ENCODE assay signal across 8 mouse cellular contexts in the genomic region with DNA sequence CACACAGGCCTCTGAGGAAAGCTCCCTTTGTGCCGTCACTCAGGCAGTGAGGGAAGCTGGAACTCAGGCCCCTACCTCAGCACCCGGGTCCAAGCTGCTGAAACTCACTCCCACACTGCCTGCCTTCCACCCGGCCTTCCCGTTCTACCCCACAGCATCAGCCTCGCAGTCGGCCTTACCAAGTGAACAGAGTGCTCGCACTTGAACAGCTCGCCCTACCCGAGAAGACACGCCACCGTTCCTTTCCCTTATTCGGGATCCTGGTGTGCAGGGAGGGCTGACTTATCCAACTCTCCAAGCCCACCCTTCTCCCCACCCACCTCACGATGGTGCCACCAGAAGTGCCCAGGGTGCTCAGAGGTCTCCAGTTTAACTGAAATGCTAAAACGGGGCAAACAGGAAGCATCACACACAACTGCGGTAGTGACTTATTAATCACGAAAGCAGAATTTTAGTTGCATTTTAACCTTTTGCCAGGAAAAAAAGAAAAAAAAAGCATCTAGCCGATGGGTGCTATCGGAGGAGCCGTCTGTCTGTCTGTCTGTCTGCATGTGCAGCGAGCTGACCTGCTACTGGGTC. TPM values are rescaled to one million over a fixed set of nuclear protein-coding genes. Genes with fewer than 3 reads are reported as not detected.
DNase-seq lines count a peak whose midpoint lies in the region; ATAC-seq and TF ChIP-seq lines count a peak whose summit lies in the region.
"Had no signal": no experiment of that assay in that cellular context is flagged by ENCODE, and none has a peak within 500 bp of the region (broad histone marks: within the 10 kb centered on the region; RNA-seq: fewer than 3 reads in every experiment).

No protein-coding gene starts in this region.

- H3K36me3 ChIP-seq in neural tube, embryonic 11.5 days (ENCODE audit: control insufficient read depth, insufficient read depth, low read length): no peaks in the 10 kb centered on the region
- H3K36me3 ChIP-seq in forebrain, postnatal 0 days (ENCODE audit: insufficient read depth): no peaks in the 10 kb centered on the region
- H3K36me3 ChIP-seq in midbrain, embryonic 10.5 days: peaks cover 3% of the 10 kb centered on the region; the same call in 1 of the 2 replicates

- 0 out of 2 replicates have a peak overlapping the region, but pooled peaks have one; percentile 5 for H3K4me2 ChIP-seq in neural tube, embryonic 11.5 days (ENCODE audit: low read depth)
- H3K4me2 ChIP-seq in forebrain, postnatal 0 days (ENCODE audit: low read depth): peak overlapping the region; percentile 20; the same call in 1 of the 2 replicates

- H3K9ac ChIP-seq in neural tube, embryonic 11.5 days (ENCODE audit: low read length): peak overlapping the region; percentile 42
- peak overlapping the region; percentile 25; the same call in 1 of the 2 replicates for H3K9ac ChIP-seq in forebrain, postnatal 0 days

- H3K27ac ChIP-seq in neural tube, embryonic 11.5 days (ENCODE audit: low read depth, low read length): no peak overlapping the region
- no peak overlapping the region for H3K27ac ChIP-seq in forebrain, postnatal 0 days (ENCODE audit: low read depth, low read length)
- H3K27ac ChIP-seq in midbrain, embryonic 10.5 days (replicated peaks): peak overlapping the region; percentile 78

- no peak for DNase-seq in neural tube, embryonic 11.5 days (ENCODE audit: low spot score)
- DNase-seq in neural tube, embryonic 10.5 days (ENCODE audit: extremely low spot score, low spot score): no peak
- DNase-seq in forebrain, postnatal 0 days: no peak
- DNase-seq in midbrain, embryonic 10.5 days (ENCODE audit: low spot score): peak; percentile 41
- no peak for DNase-seq in urinary bladder, postnatal 36 days (ENCODE audit: low spot score in 2 of 2)
- no peak for DNase-seq in cerebellum, adult 11 months
- DNase-seq: layer of hippocampus, postnatal 36 days had no signal

- ATAC-seq in neural tube, embryonic 11.5 days (ENCODE audit: insufficient read depth, low FRiP score, low TSS enrichment): no peak
- ATAC-seq in forebrain, postnatal 0 days: no peak
- no peak for ATAC-seq in erythroid progenitor cell, adult 5-6 weeks (replicated peaks; ENCODE audit: low FRiP score, poor library complexity, severe bottlenecking)

- 83% methylated on average over 20 of the region's 20 CpGs for WGBS in neural tube, embryonic 11.5 days
- 58% methylated on average over 20 of the region's 20 CpGs for WGBS in forebrain, postnatal 0 days
- 80% methylated on average over 20 of the region's 20 CpGs for WGBS in midbrain, embryonic 10.5 days

- H3K4me3 ChIP-seq in neural tube, embryonic 11.5 days (ENCODE audit: low read depth, low read length): no peak overlapping the region
- no peak overlapping the region for H3K4me3 ChIP-seq in forebrain, postnatal 0 days (ENCODE audit: low read depth, low read length)
- H3K4me3 ChIP-seq in midbrain, embryonic 10.5 days: peak overlapping the region; percentile 67; the same call in 1 of the 2 replicates

- no peaks in the 10 kb centered on the region for H3K9me3 ChIP-seq in neural tube, embryonic 11.5 days (ENCODE audit: control insufficient read depth, low read length)
- H3K9me3 ChIP-seq in forebrain, postnatal 0 days (ENCODE audit: low read length): no peaks in the 10 kb centered on the region
- no peaks in the 10 kb centered on the region for H3K9me3 ChIP-seq in midbrain, embryonic 10.5 days (replicated peaks)

- TF ChIP-seq CTCF in forebrain, postnatal 0 days (IDR thresholded peaks at IDR 0.05; ENCODE audit: low read depth): no peak

- peaks cover 27% of the 10 kb centered on the region for H3K4me1 ChIP-seq in neural tube, embryonic 11.5 days (ENCODE audit: control insufficient read depth, insufficient read depth, low read length)
- peaks cover 12% of the 10 kb centered on the region for H3K4me1 ChIP-seq in forebrain, postnatal 0 days (ENCODE audit: insufficient read depth)
- peaks cover 74% of the 10 kb centered on the region for H3K4me1 ChIP-seq in midbrain, embryonic 10.5 days

- H3K27me3 ChIP-seq in neural tube, embryonic 11.5 days (ENCODE audit: control insufficient read depth, insufficient read depth, low read length): no peaks in the 10 kb centered on the region
- H3K27me3 ChIP-seq in forebrain, postnatal 0 days (ENCODE audit: insufficient read depth, low read length): no peaks in the 10 kb centered on the region
- H3K27me3 ChIP-seq in midbrain, embryonic 10.5 days (ENCODE audit: low read depth, poor library complexity, severe bottlenecking): no peaks in the 10 kb centered on the region

RNA-seq across cellular contexts. Expression of gene Map3k14, which starts 2.8 kb away (rescaled TPM):
- polyA plus RNA-seq in neural tube, embryonic 11.5 days (2014; fragmentation: Nextera tagmentation; extraction: Ambion mirVana): 2.5 and 3.5 TPM in 2 replicates
- 3.2 and 5.8 TPM in 2 replicates for total RNA-seq in forebrain, postnatal 0 days (2014; rRNA removed)
- polyA plus RNA-seq in forebrain, postnatal 0 days (2015; fragmentation: Nextera tagmentation; extraction: Ambion mirVana): 0.77 TPM in 2 replicates
- polyA plus RNA-seq in midbrain, embryonic 10.5 days (2016; fragmentation: Nextera tagmentation; extraction: Ambion mirVana): 4.4 and 5.4 TPM in 2 replicates
- 2.9 and 3.8 TPM in 2 replicates for total RNA-seq in erythroid progenitor cell, adult 5-6 weeks (2015; ENCODE audit: low replicate concordance)
- total RNA-seq in erythroid progenitor cell, adult 5-6 weeks (2017; ENCODE audit: low replicate concordance): 0.51 and 3.8 TPM in 2 replicates

RNA-seq across cellular contexts. Expression of gene Spata32, which starts 46.3 kb away (rescaled TPM):
- polyA plus RNA-seq in neural tube, embryonic 11.5 days (2014; fragmentation: Nextera tagmentation; extraction: Ambion mirVana): not detected in 2 replicates
- total RNA-seq in forebrain, postnatal 0 days (2014; rRNA removed): 0.57 and 0.62 TPM in 2 replicates
- 0.43 and 0.64 TPM in 2 replicates for polyA plus RNA-seq in forebrain, postnatal 0 days (2015; fragmentation: Nextera tagmentation; extraction: Ambion mirVana)
- polyA plus RNA-seq in midbrain, embryonic 10.5 days (2016; fragmentation: Nextera tagmentation; extraction: Ambion mirVana): not detected in 2 replicates
- total RNA-seq in erythroid progenitor cell, adult 5-6 weeks (2015; ENCODE audit: low replicate concordance): not detected in 2 replicates
- total RNA-seq in erythroid progenitor cell, adult 5-6 weeks (2017; ENCODE audit: low replicate concordance): not detected in 2 replicates

RNA-seq across cellular contexts. Expression of gene 1700023F06Rik, which starts 56.2 kb away (rescaled TPM):
- polyA plus RNA-seq in neural tube, embryonic 11.5 days (2014; fragmentation: Nextera tagmentation; extraction: Ambion mirVana): not detected in 2 replicates
- 0.71 TPM in 1 of 2 replicates, not detected in the other for total RNA-seq in forebrain, postnatal 0 days (2014; rRNA removed)
- polyA plus RNA-seq in forebrain, postnatal 0 days (2015; fragmentation: Nextera tagmentation; extraction: Ambion mirVana): 3.0 and 3.1 TPM in 2 replicates
- polyA plus RNA-seq in midbrain, embryonic 10.5 days (2016; fragmentation: Nextera tagmentation; extraction: Ambion mirVana): 0.10 and 0.11 TPM in 2 replicates
- total RNA-seq in erythroid progenitor cell, adult 5-6 weeks (2015; ENCODE audit: low replicate concordance): 6.3 TPM in 1 of 2 replicates, not detected in the other
- total RNA-seq in erythroid progenitor cell, adult 5-6 weeks (2017; ENCODE audit: low replicate concordance): not detected in 2 replicates
